Mouse (Mus musculus) gastrocnemius, adult 18-20 months (tissue): ENCODE results near the gene Fkbp5. TPM values are rescaled to one million over a fixed set of nuclear protein-coding genes. Genes with fewer than 3 reads are reported as not detected.
"Not testable (repeated sequence)": the region's sequence is repeated elsewhere in the genome, so short reads cannot be mapped to it uniquely, and the experiment has no call there.

Experiments used
- DNase-seq: peaks from one replicate; pipeline ENCODE4 v3.0.0; 2021; ENCODE audit warnings: low spot score
- total RNA-seq, 2 experiments: library from RNA; stranded (reverse); gene quantifications; 2 replicates each; pipeline ENCODE4 v1.2.3; 2021

Gene Fkbp5
- total RNA-seq, 2 experiments from 2014 or later, result 54.0 to 92.7 TPM

GRCm38 (mm10) chr17:28420229-28421051 lies 96.9 kb downstream of the Fkbp5 start:
- peak; percentile 89 for DNase-seq

GRCm38 (mm10) chr17:28419636-28420035 lies 97.7 kb downstream of the Fkbp5 start:
- no peak for DNase-seq

- no peak for DNase-seq
Measured at GRCm38 (mm10) chr17:28418954-28419353, 98.4 kb downstream of the Fkbp5 start.

- DNase-seq, result not testable (repeated sequence)
Measured at GRCm38 (mm10) chr17:28418481-28418880, 98.8 kb downstream of the Fkbp5 start.

GRCm38 (mm10) chr17:28417771-28418170 lies 99.6 kb downstream of the Fkbp5 start:
- DNase-seq, result no peak

GRCm38 (mm10) chr17:28415271-28415670 lies 102.1 kb downstream of the Fkbp5 start:
- DNase-seq, result peak; percentile 45

- DNase-seq, result peak; percentile 45
Measured at GRCm38 (mm10) chr17:28411381-28411960, 105.9 kb downstream of the Fkbp5 start.

- DNase-seq, result no peak
Measured at GRCm38 (mm10) chr17:28410731-28411130, 106.6 kb downstream of the Fkbp5 start.

GRCm38 (mm10) chr17:28408251-28408918 lies 108.9 kb downstream of the Fkbp5 start:
- DNase-seq, result no peak

- peak; percentile 87 for DNase-seq
Measured at GRCm38 (mm10) chr17:28407418-28408250, 109.7 kb downstream of the Fkbp5 start.

GRCm38 (mm10) chr17:28406471-28406870 lies 110.9 kb downstream of the Fkbp5 start:
- no peak for DNase-seq

- not testable (repeated sequence) for DNase-seq
Measured at GRCm38 (mm10) chr17:28404745-28405144, 112.6 kb downstream of the Fkbp5 start.

- no peak for DNase-seq
Measured at GRCm38 (mm10) chr17:28404301-28404700, 113.0 kb downstream of the Fkbp5 start.

GRCm38 (mm10) chr17:28394994-28395393 lies 122.3 kb downstream of the Fkbp5 start:
- DNase-seq, result no peak

- DNase-seq, result no peak
Measured at GRCm38 (mm10) chr17:28394051-28394765, 123.1 kb downstream of the Fkbp5 start.

- no peak for DNase-seq
Measured at GRCm38 (mm10) chr17:28391568-28392432, 125.5 kb downstream of the Fkbp5 start.

- DNase-seq, result no peak
Measured at GRCm38 (mm10) chr17:28388534-28388933, 128.8 kb downstream of the Fkbp5 start.

- peak; percentile 82 for DNase-seq
Measured at GRCm38 (mm10) chr17:28386150-28386905, 131.0 kb downstream of the Fkbp5 start.

- DNase-seq, result no peak
Measured at GRCm38 (mm10) chr17:28384298-28384697, 133.0 kb downstream of the Fkbp5 start.
